In genomic region chr11:72954216-72954615, GRCm38 (mm10) we compare ENCODE assay signal across 16 mouse cellular contexts. TPM values are rescaled to one million over a fixed set of nuclear protein-coding genes. Genes with fewer than 3 reads are reported as not detected.
DNase-seq lines count a peak whose midpoint lies in the region; ATAC-seq and TF ChIP-seq lines count a peak whose summit lies in the region.
"Had no signal": no experiment of that assay in that cellular context is flagged by ENCODE, and none has a peak within 500 bp of the region (broad histone marks: within the 10 kb centered on the region; RNA-seq: fewer than 3 reads in every experiment).

No protein-coding gene starts in this region.

- no peak overlapping the region for H3K4me3 ChIP-seq in heart, embryonic 10.5 days
- H3K4me3 ChIP-seq in heart, embryonic 12.5 days, result no peak overlapping the region
- H3K4me3 ChIP-seq in lung, embryonic 15.5 days, result no peak overlapping the region
- no peak overlapping the region for H3K4me3 ChIP-seq in lung, adult 2 months (replicated peaks; ENCODE audit: extremely low read depth, low read depth, low read length)
- H3K4me3 ChIP-seq: forebrain, embryonic 12.5 days; hindbrain, embryonic 13.5 days; intestine, embryonic 15.5 days; left cerebral cortex, adult 2 months; limb, embryonic 10.5 days had no signal

- no peak for ATAC-seq in heart, embryonic 12.5 days (ENCODE audit: insufficient number of reproducible peaks, low FRiP score)
- ATAC-seq in lung, embryonic 15.5 days (ENCODE audit: borderline replicate concordance, extremely low read depth, low FRiP score, low TSS enrichment), result no peak
- peak; percentile 18; the same call in 1 of the 2 replicates for ATAC-seq in monocyte, adult 5-6 weeks (replicated peaks; ENCODE audit: insufficient number of reproducible peaks, low FRiP score, low TSS enrichment, poor library complexity, severe bottlenecking)
- ATAC-seq: intestine, embryonic 15.5 days had no signal

- no peak for TF ChIP-seq POLR2A in lung, adult 2 months (IDR thresholded peaks at IDR 0.05; ENCODE audit: borderline replicate concordance, extremely low read depth, low read depth, low read length)

- H3K27ac ChIP-seq in heart, embryonic 10.5 days, result peak overlapping the region; percentile 31; the same call in 1 of the 2 replicates
- no peak overlapping the region for H3K27ac ChIP-seq in heart, embryonic 12.5 days (ENCODE audit: poor library complexity, severe bottlenecking)
- peak overlapping the region; percentile 89 for H3K27ac ChIP-seq in lung, embryonic 15.5 days
- H3K27ac ChIP-seq: forebrain, embryonic 12.5 days; hindbrain, embryonic 13.5 days; intestine, embryonic 15.5 days; left cerebral cortex, adult 2 months; limb, embryonic 10.5 days had no signal

- peaks cover 45% of the 10 kb centered on the region for H3K4me1 ChIP-seq in heart, embryonic 10.5 days
- H3K4me1 ChIP-seq in heart, embryonic 12.5 days (replicated peaks), result peaks cover 42% of the 10 kb centered on the region
- peaks cover 43% of the 10 kb centered on the region for H3K4me1 ChIP-seq in lung, embryonic 15.5 days
- H3K4me1 ChIP-seq in lung, adult 2 months (ENCODE audit: control insufficient read depth, insufficient read depth, low read length), result peaks cover 51% of the 10 kb centered on the region
- H3K4me1 ChIP-seq: forebrain, embryonic 12.5 days had no signal

- H3K4me2 ChIP-seq in heart, embryonic 12.5 days, result no peak overlapping the region
- H3K4me2 ChIP-seq in lung, embryonic 15.5 days, result no peak overlapping the region
- H3K4me2 ChIP-seq: forebrain, embryonic 12.5 days; hindbrain, embryonic 13.5 days; intestine, embryonic 15.5 days; lung, embryonic 14.5 days had no signal

- H3K36me3 ChIP-seq in heart, embryonic 10.5 days, result no peaks in the 10 kb centered on the region
- no peaks in the 10 kb centered on the region for H3K36me3 ChIP-seq in heart, embryonic 12.5 days
- H3K36me3 ChIP-seq in lung, embryonic 15.5 days, result no peaks in the 10 kb centered on the region
- H3K36me3 ChIP-seq: forebrain, embryonic 12.5 days; hindbrain, embryonic 13.5 days; intestine, embryonic 15.5 days; limb, embryonic 10.5 days had no signal

- H3K9ac ChIP-seq in heart, embryonic 12.5 days, result no peak overlapping the region
- no peak overlapping the region for H3K9ac ChIP-seq in lung, embryonic 15.5 days
- H3K9ac ChIP-seq: forebrain, embryonic 12.5 days; hindbrain, embryonic 13.5 days; intestine, embryonic 15.5 days; lung, embryonic 14.5 days had no signal

- no peak for DNase-seq in heart, embryonic 10.5 days (ENCODE audit: low spot score)
- DNase-seq in lung, adult 2 months, result no peak
- peak; percentile 41 to 50 for DNase-seq in B cell, adult 2 months
- no peak for DNase-seq in cerebellum, adult 8-10 months
- DNase-seq in cerebellum, adult 11-12 months, result no peak
- DNase-seq: retina, postnatal 1 day; thymus, adult 2 months had no signal

- TF ChIP-seq CTCF in lung, adult 2 months (IDR thresholded peaks at IDR 0.05; ENCODE audit: insufficient read depth, low read length), result no peak

- H3K27me3 ChIP-seq in heart, embryonic 10.5 days (ENCODE audit: insufficient read depth, poor library complexity, severe bottlenecking), result peaks cover 15% of the 10 kb centered on the region
- peaks cover 8% of the 10 kb centered on the region for H3K27me3 ChIP-seq in heart, embryonic 12.5 days (replicated peaks)
- no peaks in the 10 kb centered on the region for H3K27me3 ChIP-seq in lung, embryonic 15.5 days
- H3K27me3 ChIP-seq: intestine, embryonic 15.5 days had no signal

- H3K9me3 ChIP-seq in heart, embryonic 10.5 days, result no peaks in the 10 kb centered on the region
- H3K9me3 ChIP-seq in heart, embryonic 12.5 days (replicated peaks), result no peaks in the 10 kb centered on the region
- no peaks in the 10 kb centered on the region for H3K9me3 ChIP-seq in lung, embryonic 15.5 days
- H3K9me3 ChIP-seq: hindbrain, embryonic 13.5 days; intestine, embryonic 15.5 days; limb, embryonic 10.5 days had no signal

- WGBS in heart, embryonic 10.5 days, result 86% methylated on average over 4 of the region's 4 CpGs
- WGBS in heart, embryonic 12.5 days, result 83% methylated on average over 4 of the region's 4 CpGs
- 88% methylated on average over 4 of the region's 4 CpGs for WGBS in lung, embryonic 15.5 days
- 79% methylated on average over 4 of the region's 4 CpGs for WGBS in lung, adult 2 months

RNA-seq across cellular contexts. Expression of gene Atp2a3, which starts 6.8 kb away (rescaled TPM):
- 3.4 and 4.1 TPM in 2 replicates for polyA plus RNA-seq in heart, embryonic 10.5 days (2016; fragmentation: Nextera tagmentation; extraction: Ambion mirVana)
- 4.8 and 5.7 TPM in 2 replicates for polyA plus RNA-seq in heart, embryonic 12.5 days (2016; fragmentation: Nextera tagmentation; extraction: Ambion mirVana)
- polyA plus RNA-seq in lung, embryonic 15.5 days (2015; fragmentation: Nextera tagmentation; extraction: Ambion mirVana), result 13.9 and 16.2 TPM in 2 replicates
- polyA plus RNA-seq in lung, adult 2 months (2012; rRNA removed), result 253 and 256 TPM in 2 replicates
- total RNA-seq in monocyte, adult 5-6 weeks (2017), result 107 to 245 TPM (median 115 TPM) in 3 replicates

RNA-seq across cellular contexts. Expression of gene P2rx1, which starts 44.7 kb away (rescaled TPM):
- 2.6 and 4.8 TPM in 2 replicates for polyA plus RNA-seq in heart, embryonic 10.5 days (2016; fragmentation: Nextera tagmentation; extraction: Ambion mirVana)
- polyA plus RNA-seq in heart, embryonic 12.5 days (2016; fragmentation: Nextera tagmentation; extraction: Ambion mirVana), result 2.2 and 2.7 TPM in 2 replicates
- 1.6 and 2.2 TPM in 2 replicates for polyA plus RNA-seq in lung, embryonic 15.5 days (2015; fragmentation: Nextera tagmentation; extraction: Ambion mirVana)
- polyA plus RNA-seq in lung, adult 2 months (2012; rRNA removed), result 3.2 and 4.4 TPM in 2 replicates
- 6.3 to 18.7 TPM (median 15.6 TPM) in 3 replicates for total RNA-seq in monocyte, adult 5-6 weeks (2017)

Comparison
In these comparisons a context has a peak if more than half of its experiments do, and no peak if none do; other contexts are left out.
1. RNA of gene Atp2a3, which starts 6.8 kb away (polyA plus RNA-seq): 253 to 256 TPM in lung, adult 2 months; 13.9 to 16.2 TPM in lung, embryonic 15.5 days, 4.8 to 5.7 TPM in heart, embryonic 12.5 days and 3.4 to 4.1 TPM in heart, embryonic 10.5 days; every median in the first group is over 10 times any median in the second.
2. DNase-seq: peak in B cell, adult 2 months (2 of 2); none in heart, embryonic 10.5 days (single experiment), lung, adult 2 months (single experiment), cerebellum, adult 8-10 months (single experiment) and cerebellum, adult 11-12 months (single experiment).